Mouse (Mus musculus) gastrocnemius, adult 18-20 months (tissue): ENCODE measurements at regions not wholly inside any gene's neighbourhood (a gene's known extent, or its start where the extent isn't known, plus 50 kb on each side); places are given as distances from the start of the nearest gene placed in this dataset.
A peak's percentile ranks its signal among the peaks of the same experiment; 100 is the strongest.

Experiments
- DNase-seq: peaks from one replicate; pipeline ENCODE4 v3.0.0; 2021; ENCODE audit warnings: low spot score

DNA sequence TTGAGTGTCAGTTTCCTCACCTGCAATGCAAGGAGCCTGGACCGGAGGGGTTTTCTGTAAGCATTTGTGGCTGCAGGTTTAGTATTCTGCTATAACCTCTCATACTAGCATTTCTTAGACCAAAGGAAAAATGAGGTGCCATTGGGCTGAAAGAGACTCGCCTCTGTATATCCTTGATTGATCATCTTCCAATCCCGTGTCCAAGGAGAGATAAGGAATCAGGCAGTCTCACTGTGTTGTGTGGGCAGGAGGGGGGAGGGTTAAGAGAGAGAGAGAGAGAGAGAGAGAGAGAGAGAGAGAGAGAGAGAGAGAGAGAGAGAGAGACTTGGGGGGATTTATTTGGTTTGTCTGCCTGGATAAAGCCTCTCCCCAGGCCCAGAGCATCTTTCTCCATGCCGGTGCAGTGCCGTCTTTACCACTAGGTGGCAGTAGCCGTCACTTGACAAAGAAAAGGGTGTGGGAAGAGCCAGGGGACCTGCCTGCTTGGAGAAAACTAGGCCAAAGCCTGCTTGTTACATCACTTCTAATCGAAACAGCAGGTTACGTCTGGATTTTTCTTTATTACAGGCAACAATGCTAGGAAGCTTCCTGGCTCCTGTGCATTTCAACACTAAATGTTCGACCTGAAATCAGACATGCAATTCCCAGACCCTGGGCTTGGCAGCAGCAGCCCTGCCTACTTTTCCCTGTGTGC is 56.1 kb upstream of the Ces5a start:
- DNase-seq, result peak; percentile 88

- no peak for DNase-seq
Observed at GRCm38 (mm10) chr8:93592302-93592651, 56.6 kb upstream of the Ces5a start.

DNA sequence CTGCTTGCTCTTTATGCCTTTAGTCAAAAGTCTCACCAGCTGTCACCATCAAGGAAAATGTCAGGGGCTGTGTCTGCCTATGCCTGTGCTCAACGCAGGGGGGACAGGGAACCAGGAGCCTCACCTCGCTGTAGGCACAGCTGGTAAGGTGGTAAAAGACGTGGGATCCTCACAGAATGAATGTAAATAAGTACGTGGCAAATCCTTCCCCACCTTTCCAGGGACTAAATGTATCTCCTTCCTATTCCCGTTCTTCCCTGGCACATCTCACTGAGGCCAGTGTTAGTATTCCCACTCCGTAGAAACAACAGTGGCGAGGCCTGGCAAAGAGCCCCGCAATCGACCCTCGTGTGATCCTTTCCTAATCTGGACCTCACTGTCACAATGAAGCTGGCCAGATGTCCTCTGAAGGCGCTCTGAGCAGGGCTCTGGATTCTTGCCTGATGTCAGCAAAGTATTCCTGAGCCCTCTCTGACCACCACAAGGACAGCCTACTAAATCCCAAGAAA is 63.0 kb upstream of the Ces5a start:
- DNase-seq, result peak; percentile 7

DNA sequence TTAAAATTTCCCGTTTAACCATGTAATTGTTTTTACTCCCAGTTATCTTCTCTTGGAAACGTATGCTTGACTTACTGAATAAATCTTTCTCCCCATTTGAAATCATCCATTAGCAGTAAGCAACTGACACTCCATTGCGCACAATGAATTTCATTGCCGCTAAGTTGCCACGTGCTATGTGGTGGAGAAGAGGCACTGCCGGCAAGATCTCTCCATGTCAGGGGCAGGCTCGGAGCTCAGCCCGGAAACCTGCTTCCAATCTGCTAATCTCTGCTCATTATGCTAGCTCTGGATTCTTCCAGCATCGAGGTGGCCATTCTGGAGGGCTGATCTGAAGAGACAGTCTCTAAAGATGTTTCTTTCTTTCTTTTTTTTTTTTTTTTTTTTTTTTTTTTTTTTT is 63.7 kb upstream of the Ces5a start:
- DNase-seq, result no peak

DNA sequence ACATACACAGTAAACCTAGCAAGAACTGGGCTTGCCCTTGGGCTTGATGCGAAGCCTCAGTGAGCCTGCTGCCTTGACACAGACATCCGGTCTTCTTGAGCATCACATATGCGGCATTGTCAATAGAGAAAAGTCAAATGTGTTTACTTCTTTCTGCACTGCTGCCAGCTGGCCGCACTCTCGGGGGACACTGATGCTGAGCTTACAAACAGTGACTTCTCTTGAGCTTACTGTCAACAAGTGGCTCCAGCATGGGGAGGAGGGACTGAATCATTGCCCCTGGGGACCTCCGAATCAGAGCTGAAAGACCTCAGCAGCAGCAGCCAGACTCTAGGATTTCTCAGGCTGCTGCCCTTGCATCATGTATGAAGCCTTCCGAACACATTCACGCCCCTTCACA is 64.1 kb upstream of the Ces5a start:
- peak; percentile 55 for DNase-seq

DNA sequence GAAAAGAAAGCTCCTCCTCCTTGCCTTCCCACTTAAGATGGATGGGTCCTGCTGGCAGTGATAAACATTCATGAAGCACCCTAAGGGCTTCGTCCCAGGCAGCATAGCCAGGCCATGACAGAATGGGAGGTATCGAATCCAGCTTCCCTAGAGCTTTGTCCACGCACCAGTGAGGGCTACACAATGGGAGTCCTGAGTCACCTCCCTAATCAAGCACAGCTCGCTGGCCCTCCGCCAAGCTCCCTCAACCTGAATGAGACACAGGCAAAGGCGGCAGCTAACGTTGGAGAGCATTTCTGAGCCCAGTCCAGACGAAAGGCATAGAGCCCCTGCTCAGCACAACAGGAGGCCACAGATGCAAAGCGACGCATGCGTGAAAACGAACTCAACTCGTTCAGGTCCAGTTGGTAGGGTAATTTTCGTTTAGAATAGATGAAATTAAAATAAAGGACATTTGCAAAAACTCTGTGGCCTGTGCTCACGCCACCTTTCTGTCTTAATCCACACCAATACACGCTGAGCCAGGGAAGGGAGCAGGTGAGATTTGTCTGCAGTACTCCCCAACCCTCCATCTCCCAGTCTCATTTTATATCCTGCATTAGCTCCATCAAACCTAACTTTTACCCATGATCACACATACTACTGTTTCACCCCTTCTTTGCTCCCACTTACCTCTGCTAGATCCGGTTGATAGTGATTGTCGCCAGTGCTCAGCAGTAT is 91.3 kb upstream of the Ces5a start:
- no peak for DNase-seq

GRCm38 (mm10) chr8:93627626-93628025 is 92.0 kb upstream of the Ces5a start:
- peak; percentile 6 for DNase-seq

DNA sequence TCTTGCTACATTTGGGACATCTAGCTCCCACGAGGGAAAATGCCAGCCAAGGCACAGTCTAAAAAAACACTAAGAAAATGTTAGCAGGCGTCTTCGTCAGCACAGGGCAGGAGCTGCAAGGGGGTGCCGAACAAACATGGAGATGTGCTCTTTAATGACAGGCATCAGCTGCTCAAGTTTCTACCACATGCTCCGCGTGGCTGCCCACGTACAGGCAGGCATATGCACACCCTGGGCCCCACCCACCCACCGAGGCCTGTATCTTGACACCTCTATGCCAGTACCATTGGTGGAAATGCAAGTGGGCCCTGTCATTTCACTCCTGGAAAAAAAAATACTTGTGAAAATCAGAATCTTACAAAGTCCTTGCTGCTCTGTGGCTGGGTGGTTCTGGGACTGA is 97.3 kb upstream of the Ces5a start:
- no peak for DNase-seq

DNA sequence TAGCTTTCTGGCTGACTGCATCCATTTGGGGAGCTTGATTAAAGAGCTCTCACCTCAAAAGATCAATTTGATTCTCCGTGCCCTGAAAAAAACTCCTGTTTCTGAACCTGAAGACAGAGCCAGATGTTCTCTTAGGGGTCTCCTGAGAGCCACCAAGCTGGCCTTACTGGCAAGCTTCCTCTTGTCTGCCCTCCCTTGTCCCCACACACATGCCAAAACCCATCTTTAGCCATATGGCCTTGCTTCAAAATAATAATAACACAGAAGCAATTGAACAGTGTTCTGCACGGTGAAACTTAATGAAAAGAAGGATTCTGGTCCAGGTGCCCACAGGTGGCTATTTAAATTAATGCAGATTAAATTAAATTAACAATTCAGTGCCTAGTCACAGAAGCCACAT is 107.1 kb upstream of the Ces5a start:
- no peak for DNase-seq

- DNase-seq, result no peak
Observed at GRCm38 (mm10) chr8:93643471-93644215, 108.0 kb upstream of the Ces5a start.

- no peak for DNase-seq
Observed at GRCm38 (mm10) chr8:93653421-93653820, 117.8 kb upstream of the Ces5a start.

DNA sequence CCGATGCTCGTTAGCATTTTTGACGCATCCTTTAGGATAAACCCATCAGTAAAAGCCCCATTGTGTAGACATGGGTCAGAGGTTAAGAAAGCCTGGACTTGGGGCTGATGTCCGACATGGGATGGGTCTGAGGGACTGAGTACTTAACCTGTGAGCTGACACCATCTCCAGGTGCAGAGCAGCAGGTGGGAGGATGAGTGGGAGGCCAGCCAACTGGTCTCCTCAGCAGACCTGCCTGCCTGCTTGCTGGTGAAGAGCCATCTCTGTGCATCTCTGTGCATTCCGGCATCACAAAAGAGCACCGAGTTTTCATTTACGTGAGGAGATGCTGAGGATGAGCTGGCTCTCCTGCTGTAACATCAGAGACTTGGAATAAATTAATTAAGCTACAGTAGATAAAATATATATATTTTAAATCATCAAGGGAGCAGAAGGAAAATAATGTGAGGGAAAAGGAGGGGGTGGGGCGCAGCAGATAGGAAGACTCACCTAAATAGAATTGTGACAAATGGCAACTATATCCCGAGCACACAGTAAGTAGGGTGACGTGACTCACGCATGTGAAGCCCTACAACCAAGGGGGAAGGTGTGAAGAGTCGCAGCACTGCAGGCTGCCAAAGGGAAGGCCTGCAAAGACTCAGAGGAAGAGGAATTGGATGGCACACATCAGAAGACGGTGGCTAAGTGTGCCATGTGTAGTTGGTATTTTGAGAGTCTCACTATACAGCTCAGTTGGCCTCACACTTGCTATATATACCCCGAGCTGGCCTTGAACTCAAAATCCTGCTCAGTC is 118.5 kb upstream of the Ces5a start:
- DNase-seq, result no peak

- DNase-seq, result no peak
Observed at GRCm38 (mm10) chr8:93655752-93656151, 120.1 kb upstream of the Ces5a start.

DNA sequence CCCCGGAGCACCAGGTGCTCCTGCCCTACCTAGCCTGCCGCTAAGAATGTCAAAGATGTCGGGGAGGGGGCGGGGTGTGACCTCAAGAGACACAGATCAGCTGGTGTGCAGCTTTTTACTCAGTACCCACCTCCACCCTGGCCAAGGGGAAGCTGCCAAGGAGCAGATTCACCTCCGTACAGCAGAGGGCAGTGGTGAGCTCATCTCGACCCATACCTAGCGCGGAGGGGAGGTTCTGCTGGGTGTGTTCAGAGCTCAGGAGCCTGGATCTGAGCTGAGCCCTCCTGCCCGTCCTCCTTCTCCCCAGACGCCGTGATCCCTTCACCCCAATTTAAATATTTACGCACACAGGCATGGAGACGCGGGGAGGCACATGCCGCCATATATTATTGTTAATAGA is 126.1 kb upstream of the Ces5a start:
- peak; percentile 76 for DNase-seq

GRCm38 (mm10) chr8:93662219-93662618 is 126.6 kb upstream of the Ces5a start:
- no peak for DNase-seq

DNA sequence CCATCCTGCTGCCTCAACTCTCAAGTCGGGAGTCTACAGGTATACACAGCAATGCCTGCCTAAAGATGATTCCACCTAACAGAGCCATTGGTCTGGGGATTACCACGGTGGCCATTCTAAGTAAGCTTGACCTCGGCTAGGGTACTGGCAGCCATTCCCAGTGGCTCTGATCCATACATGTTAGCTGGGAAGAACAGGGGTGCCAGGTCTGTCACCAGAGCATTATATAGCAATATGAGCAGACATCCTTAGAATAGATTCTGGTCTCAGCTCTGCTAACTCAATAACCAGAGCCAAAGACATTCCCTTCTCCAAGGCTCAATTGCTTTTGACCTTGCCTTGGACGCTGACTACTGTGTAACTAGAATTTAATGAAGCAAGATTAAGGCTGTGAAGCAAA is 128.2 kb upstream of the Ces5a start:
- DNase-seq, result peak; percentile 81

- DNase-seq, result no peak
Observed at GRCm38 (mm10) chr8:93668306-93668705, 132.7 kb upstream of the Ces5a start.

DNA sequence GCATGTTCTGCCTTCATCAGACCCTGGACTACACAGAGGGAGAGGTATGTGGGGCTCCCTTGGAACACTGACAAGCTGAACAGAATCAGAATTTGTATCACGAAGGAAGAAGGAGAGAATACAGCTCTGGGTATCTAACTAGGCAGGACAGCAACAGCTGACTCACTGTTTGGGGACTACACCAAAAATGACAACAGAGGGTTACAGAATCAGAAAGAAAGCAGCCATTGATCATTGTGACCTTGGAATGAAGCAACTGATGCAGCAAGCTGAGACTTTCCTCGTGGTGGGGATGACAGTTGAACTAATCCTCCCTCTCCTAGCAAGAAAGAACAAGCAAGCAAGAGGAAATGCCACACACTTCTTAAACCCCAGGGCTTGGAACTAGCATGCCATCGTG is 135.0 kb upstream of the Gnao1 start:
- DNase-seq, result no peak

- DNase-seq, result no peak
Observed at GRCm38 (mm10) chr8:93683773-93684391, 125.9 kb upstream of the Gnao1 start.

- DNase-seq, result no peak
Observed at GRCm38 (mm10) chr8:93684392-93684791, 125.4 kb upstream of the Gnao1 start.

GRCm38 (mm10) chr8:93688845-93689244 is 120.9 kb upstream of the Gnao1 start:
- DNase-seq, result no peak
